In genomic region chr4:41047524-41048271, GRCm38 (mm10) we compare ENCODE assay signal across 12 mouse cellular contexts. TPM values are rescaled to one million over a fixed set of nuclear protein-coding genes. Genes with fewer than 3 reads are reported as not detected.
A peak's percentile ranks its signal among the peaks of the same experiment; 100 is the strongest.
DNase-seq lines count a peak whose midpoint lies in the region; ATAC-seq and TF ChIP-seq lines count a peak whose summit lies in the region.
"Had no signal": no experiment of that assay in that cellular context is flagged by ENCODE, and none has a peak within 500 bp of the region (broad histone marks: within the 10 kb centered on the region; RNA-seq: fewer than 3 reads in every experiment).

Gene Aqp7 (minus strand): TSS chr4:41048139.

- H3K4me1 ChIP-seq in heart, embryonic 16.5 days (ENCODE audit: control insufficient read depth, insufficient read depth, low read length): peaks cover 13% of the 10 kb centered on the region
- no peaks in the 10 kb centered on the region for H3K4me1 ChIP-seq in lung, adult 2 months (ENCODE audit: control insufficient read depth, insufficient read depth, low read length)

- intact Hi-C loops in gastrocnemius, postnatal 14 days (cut with DNase I; ENCODE audit: low total_unique reads): no loop called here

- 29% methylated on average over 9 of the region's 9 CpGs for WGBS in heart, embryonic 16.5 days
- WGBS in lung, adult 2 months: 39% methylated on average over 9 of the region's 9 CpGs

- TF ChIP-seq POLR2A in lung, adult 2 months (IDR thresholded peaks at IDR 0.05; ENCODE audit: borderline replicate concordance, extremely low read depth, low read depth, low read length): no peak

- H3K9ac ChIP-seq in heart, embryonic 16.5 days (ENCODE audit: low read length): no peak within 1 kb of the TSS
- H3K9ac ChIP-seq: kidney, embryonic 15.5 days had no signal

- no peaks in the 10 kb centered on the region for H3K9me3 ChIP-seq in heart, embryonic 16.5 days (replicated peaks; ENCODE audit: control insufficient read depth, low read length)
- H3K9me3 ChIP-seq: forebrain, embryonic 10.5 days; hindbrain, embryonic 10.5 days; kidney, embryonic 15.5 days had no signal

- no peaks in the 10 kb centered on the region for H3K27me3 ChIP-seq in heart, embryonic 16.5 days (ENCODE audit: control insufficient read depth, insufficient read depth, low read length)
- H3K27me3 ChIP-seq: kidney, embryonic 15.5 days had no signal

- TF ChIP-seq CTCF in lung, adult 2 months (IDR thresholded peaks at IDR 0.05; ENCODE audit: insufficient read depth, low read length): no peak

- H3K36me3 ChIP-seq in heart, embryonic 16.5 days (ENCODE audit: control insufficient read depth, insufficient read depth): no peaks in the 10 kb centered on the region
- H3K36me3 ChIP-seq: forebrain, embryonic 10.5 days; hindbrain, embryonic 10.5 days; kidney, embryonic 15.5 days had no signal

- H3K4me3 ChIP-seq in heart, embryonic 16.5 days (ENCODE audit: low read length): no peak within 1 kb of the TSS
- H3K4me3 ChIP-seq in lung, adult 2 months (replicated peaks; ENCODE audit: extremely low read depth, low read depth, low read length): no peak within 1 kb of the TSS
- H3K4me3 ChIP-seq: forebrain, embryonic 10.5 days; hindbrain, embryonic 10.5 days; kidney, embryonic 15.5 days had no signal

- peak within 1 kb of the TSS; percentile 35; the same call in 1 of the 2 replicates for H3K27ac ChIP-seq in heart, embryonic 16.5 days (ENCODE audit: low read length)
- H3K27ac ChIP-seq: forebrain, embryonic 10.5 days; hindbrain, embryonic 10.5 days; kidney, embryonic 15.5 days had no signal

- peak; percentile 87 for DNase-seq in adipocyte (ENCODE audit: low spot score)
- peak; percentile 46 for DNase-seq in adrenal gland, adult 2 months
- no peak for DNase-seq in gastrocnemius, postnatal 14 days
- DNase-seq in lung, adult 2 months: no peak
- no peak for DNase-seq in neural tube, embryonic 10.5 days (ENCODE audit: extremely low spot score, low spot score)
- DNase-seq: right cerebral cortex, adult 18-20 months had no signal

- no peak within 1 kb of the TSS for H3K4me2 ChIP-seq in heart, embryonic 16.5 days (ENCODE audit: low read depth, low read length)
- H3K4me2 ChIP-seq: kidney, embryonic 15.5 days had no signal

- 0 out of 2 replicates have a peak, but pooled peaks have one; percentile 24 for ATAC-seq in heart, embryonic 16.5 days (replicated peaks; ENCODE audit: extremely low read depth, insufficient read depth, low FRiP score)
- no peak for ATAC-seq in frontal cortex, adult (ENCODE audit: low TSS enrichment)

RNA-seq across cellular contexts. Expression of gene Aqp7, which starts in this region (rescaled TPM):
- total RNA-seq in adrenal gland, adult 2 months (2021): 10 to 100 TPM; 20.8 to 42.1 TPM
- 12.5 and 15.2 TPM in 2 replicates for polyA plus RNA-seq in adrenal gland, adult 2 months (2012; rRNA removed)
- 10 to 100 TPM; 11.4 to 14.5 TPM for total RNA-seq in gastrocnemius, postnatal 14 days (2021)
- polyA plus RNA-seq in heart, embryonic 16.5 days (2015; fragmentation: Nextera tagmentation; extraction: Ambion mirVana): 1.1 TPM in 2 replicates
- 2.6 and 2.9 TPM in 2 replicates for polyA plus RNA-seq in lung, adult 2 months (2012; rRNA removed)
- total RNA-seq: common myeloid progenitor, adult 5-6 weeks had no signal
- polyA plus RNA-seq: hindbrain, embryonic 10.5 days had no signal

Comparison
In these comparisons a context has a peak if more than half of its experiments do, and no peak if none do; other contexts are left out.
1. DNase-seq: peak in adipocyte (single experiment) and adrenal gland, adult 2 months (single experiment); none in gastrocnemius, postnatal 14 days (single experiment), lung, adult 2 months (single experiment) and neural tube, embryonic 10.5 days (single experiment).